Mouse (Mus musculus): ENCODE measurements around the gene Ptov1. TPM values are rescaled to one million over a fixed set of nuclear protein-coding genes. Genes with fewer than 3 reads are reported as not detected.

The Ptov1 gene
- polyA plus RNA-seq, 3 experiments from 2014 or later: 1.9 to 5.6 (median 3.2) TPM

Other genes with a start within 250 kb of the Ptov1 start
- not detected for gene Myh14, start 198.9 kb downstream of the Ptov1 start, polyA plus RNA-seq (2017; shearing (Covaris generic))
- not detected for gene Izumo2, start 161.0 kb downstream of the Ptov1 start, polyA plus RNA-seq (2017; shearing (Covaris generic))
- 10 to 100 TPM; 66.6 to 71.2 (median 69.7) TPM for gene Vrk3, start 121.4 kb downstream of the Ptov1 start, polyA plus RNA-seq (2017; shearing (Covaris generic))
- gene Zfp473, start 118.7 kb downstream of the Ptov1 start, polyA plus RNA-seq (2017; shearing (Covaris generic)): 1 to 10 TPM in 1 of 3 experiments, under 1 TPM in 2; 0.16 to 2.1 (median 0.93) TPM
- 10 to 100 TPM; 30.8 to 60.2 (median 32.2) TPM for gene Nup62, start 53.7 kb downstream of the Ptov1 start, polyA plus RNA-seq (2017; shearing (Covaris generic))
- gene Il4i1, start 53.4 kb downstream of the Ptov1 start, polyA plus RNA-seq (2017; shearing (Covaris generic)): 1 to 10 TPM; 1.9 to 4.2 (median 2.1) TPM
- under 1 TPM in 1 of 3 experiments, not detected in 2; 0.41 TPM for gene Atf5, start 53.1 kb downstream of the Ptov1 start, polyA plus RNA-seq (2017; shearing (Covaris generic))
- 1 to 10 TPM; 1.1 to 4.5 (median 3.7) TPM for gene Akt1s1, start 20.8 kb downstream of the Ptov1 start, polyA plus RNA-seq (2017; shearing (Covaris generic))
- 10 to 100 TPM; 43.9 to 66.0 (median 60.6) TPM for gene Tbc1d17, start 20.7 kb downstream of the Ptov1 start, polyA plus RNA-seq (2017; shearing (Covaris generic))
- gene Pnkp, start 12.6 kb downstream of the Ptov1 start, polyA plus RNA-seq (2017; shearing (Covaris generic)): 10 to 100 TPM; 43.2 to 49.7 (median 46.8) TPM
- 10 to 100 TPM in 2 of 3 experiments, 1 to 10 TPM in 1; 7.1 to 14.1 (median 11.1) TPM for gene Med25, start 22.9 kb upstream of the Ptov1 start, polyA plus RNA-seq (2017; shearing (Covaris generic))
- gene Fuz, start 26.3 kb upstream of the Ptov1 start, polyA plus RNA-seq (2017; shearing (Covaris generic)): 10 to 100 TPM in 2 of 3 experiments, 1 to 10 TPM in 1; 8.0 to 15.3 (median 11.0) TPM
- gene Ap2a1, start 59.7 kb upstream of the Ptov1 start, polyA plus RNA-seq (2017; shearing (Covaris generic)): 10 to 100 TPM in 1 of 3 experiments, 1 to 10 TPM in 2; 6.1 to 12.1 (median 7.1) TPM
- gene Tsks, start 73.4 kb upstream of the Ptov1 start, polyA plus RNA-seq (2017; shearing (Covaris generic)): not detected
- 1 to 10 TPM in 2 of 3 experiments, under 1 TPM in 1; 0.23 to 1.9 (median 1.5) TPM for gene Cpt1c, start 105.1 kb upstream of the Ptov1 start, polyA plus RNA-seq (2017; shearing (Covaris generic))
- 10 to 100 TPM; 37.3 to 84.6 (median 70.6) TPM for gene Prmt1, start 116.8 kb upstream of the Ptov1 start, polyA plus RNA-seq (2017; shearing (Covaris generic))
- gene Irf3, start 127.9 kb upstream of the Ptov1 start, polyA plus RNA-seq (2017; shearing (Covaris generic)): 100 to 1,000 TPM in 2 of 3 experiments, 10 to 100 TPM in 1; 83.6 to 119 (median 115) TPM
- 10 to 100 TPM; 21.0 to 29.3 (median 26.6) TPM for gene Bcl2l12, start 128.9 kb upstream of the Ptov1 start, polyA plus RNA-seq (2017; shearing (Covaris generic))
- 1 to 10 TPM; 7.4 to 8.9 (median 8.7) TPM for gene Scaf1, start 146.6 kb upstream of the Ptov1 start, polyA plus RNA-seq (2017; shearing (Covaris generic))
- gene Rras, start 148.2 kb upstream of the Ptov1 start, polyA plus RNA-seq (2017; shearing (Covaris generic)): 1 to 10 TPM; 3.2 to 6.5 (median 5.1) TPM
- 10 to 100 TPM in 1 of 3 experiments, 1 to 10 TPM in 2; 5.0 to 12.9 (median 9.8) TPM for gene Prr12, start 183.1 kb upstream of the Ptov1 start, polyA plus RNA-seq (2017; shearing (Covaris generic))
- 100 to 1,000 TPM; 129 to 164 (median 158) TPM for gene Nosip, start 192.6 kb upstream of the Ptov1 start, polyA plus RNA-seq (2017; shearing (Covaris generic))
- gene Prrg2, start 192.9 kb upstream of the Ptov1 start, polyA plus RNA-seq (2017; shearing (Covaris generic)): 1 to 10 TPM; 2.0 to 2.3 (median 2.1) TPM
- gene Rcn3, start 222.4 kb upstream of the Ptov1 start, polyA plus RNA-seq (2017; shearing (Covaris generic)): 1 to 10 TPM; 1.7 to 6.5 (median 5.7) TPM
- gene Fcgrt, start 234.1 kb upstream of the Ptov1 start, polyA plus RNA-seq (2017; shearing (Covaris generic)): 1 to 10 TPM in 2 of 3 experiments, under 1 TPM in 1; 0.81 to 3.0 (median 1.8) TPM

All from inflammation-experienced regulatory T-cells, adult 6 months (primary cell).